Mouse (Mus musculus): ENCODE data around the gene Gm49510. TPM values are rescaled to one million over a fixed set of nuclear protein-coding genes. Genes with fewer than 3 reads are reported as not detected.
"Not testable (repeated sequence)": the region's sequence is repeated elsewhere in the genome, so short reads cannot be mapped to it uniquely, and the experiment has no call there.

The Gm49510 gene
- polyA plus RNA-seq, 1 experiment from 2014 or later: 0.10 TPM

- peak; percentile 97 for DNase-seq (ENCODE audit: low spot score)
- Histone ChIP-seq H3K4me2 (replicated peaks; ENCODE audit: low read depth, low read length) (peak overlapping the region; percentile 78), H3K4me1 (ENCODE audit: insufficient read depth, low read depth, low read length) (peaks cover 21% of the 10 kb centered on the region; the same call in 1 of the 2 replicates), H3K9me3 (ENCODE audit: low read length) (no peaks in the 10 kb centered on the region), H3K9ac (replicated peaks; ENCODE audit: low read depth) (peak overlapping the region; percentile 36), H3K27ac (ENCODE audit: low read length) (peak overlapping the region; percentile 100), H3K36me3 (ENCODE audit: insufficient read depth, low read length) (0 out of 2 replicates have a peak, but pooled peaks cover 4% of the 10 kb centered on the region), H3K4me3 (ENCODE audit: low read depth, low read length) (peak overlapping the region; percentile 79), H3K27me3 (replicated peaks; ENCODE audit: insufficient read depth, low read length) (no peaks in the 10 kb centered on the region)
- TF ChIP-seq CTCF (IDR thresholded peaks at IDR 0.05) (peak; percentile 86), EP300 (IDR thresholded peaks at IDR 0.05) (no peak; the same call in none of the 2 replicates)
- WGBS: 2% methylated on average over 17 of the region's 17 CpGs
- peak; percentile 47 for ATAC-seq
These were observed 23.2 kb upstream of the Gm49510 start for GRCm38 (mm10) chr15:78876258-78876696.

GRCm38 (mm10) chr15:78876991-78877809, 22.3 kb upstream of the Gm49510 start, which contains the start of gene Gga1:
Gga1 (plus strand) TSS chr15:78877190.
- Histone ChIP-seq H3K4me3 (ENCODE audit: low read depth, low read length) (peak within 1 kb of the TSS; percentile 79), H3K4me2 (replicated peaks; ENCODE audit: low read depth, low read length) (peak within 1 kb of the TSS; percentile 78), H3K36me3 (ENCODE audit: insufficient read depth, low read length) (0 out of 2 replicates have a peak, but pooled peaks cover 13% of the 10 kb centered on the region), H3K27me3 (replicated peaks; ENCODE audit: insufficient read depth, low read length) (no peaks in the 10 kb centered on the region), H3K9me3 (ENCODE audit: low read length) (no peaks in the 10 kb centered on the region), H3K9ac (replicated peaks; ENCODE audit: low read depth) (peak within 1 kb of the TSS; percentile 89), H3K27ac (ENCODE audit: low read length) (peak within 1 kb of the TSS; percentile 100), H3K4me1 (ENCODE audit: insufficient read depth, low read depth, low read length) (peaks cover 21% of the 10 kb centered on the region; the same call in 1 of the 2 replicates)
- peak; percentile 97 for DNase-seq (ENCODE audit: low spot score)
- ATAC-seq: peak; percentile 85
- TF ChIP-seq CTCF (IDR thresholded peaks at IDR 0.05): peak; percentile 35
- peak; percentile 65 for TF ChIP-seq EP300 (IDR thresholded peaks at IDR 0.05)
- under 1% methylated on average over 53 of the region's 95 CpGs for WGBS

- Histone ChIP-seq H3K27ac (ENCODE audit: low read length) (peak overlapping the region; percentile 100), H3K4me2 (replicated peaks; ENCODE audit: low read depth, low read length) (peak overlapping the region; percentile 78), H3K4me3 (ENCODE audit: low read depth, low read length) (peak overlapping the region; percentile 79), H3K9ac (replicated peaks; ENCODE audit: low read depth) (peak overlapping the region; percentile 89), H3K9me3 (ENCODE audit: low read length) (no peaks in the 10 kb centered on the region), H3K27me3 (replicated peaks; ENCODE audit: insufficient read depth, low read length) (no peaks in the 10 kb centered on the region), H3K4me1 (ENCODE audit: insufficient read depth, low read depth, low read length) (peaks cover 21% of the 10 kb centered on the region; the same call in 1 of the 2 replicates), H3K36me3 (ENCODE audit: insufficient read depth, low read length) (peaks cover 20% of the 10 kb centered on the region; the same call in 1 of the 2 replicates)
- TF ChIP-seq CTCF (IDR thresholded peaks at IDR 0.05) (no peak; the same call in 1 of the 2 replicates), EP300 (IDR thresholded peaks at IDR 0.05) (no peak)
- no peak for ATAC-seq
- DNase-seq (ENCODE audit: low spot score): peak; percentile 50
- 1% methylated on average over 16 of the region's 17 CpGs for WGBS
These were observed 21.6 kb upstream of the Gm49510 start for GRCm38 (mm10) chr15:78877810-78878390.

- peaks cover 31% of the 10 kb centered on the region; the same call in 1 of the 2 replicates for H3K36me3 ChIP-seq (ENCODE audit: insufficient read depth, low read length)
- H3K4me2 ChIP-seq (replicated peaks; ENCODE audit: low read depth, low read length): 0 out of 2 replicates have a peak overlapping the region, but pooled peaks have one; percentile 6
- H3K4me1 ChIP-seq (ENCODE audit: insufficient read depth, low read depth, low read length): peaks cover 21% of the 10 kb centered on the region; the same call in 1 of the 2 replicates
- peak overlapping the region; percentile 71 for H3K27ac ChIP-seq (ENCODE audit: low read length)
- not testable (repeated sequence) for H3K9me3 ChIP-seq (ENCODE audit: low read length); H3K27me3 ChIP-seq (replicated peaks; ENCODE audit: insufficient read depth, low read length); H3K4me3 ChIP-seq (ENCODE audit: low read depth, low read length); H3K9ac ChIP-seq (replicated peaks; ENCODE audit: low read depth)
- WGBS: 2% methylated on average over 7 of the region's 7 CpGs
- ATAC-seq (peak; percentile 17), DNase-seq (ENCODE audit: low spot score) (peak; percentile 93)
- TF ChIP-seq EP300 (IDR thresholded peaks at IDR 0.05): peak; percentile 30
These were observed 20.5 kb upstream of the Gm49510 start for GRCm38 (mm10) chr15:78878792-78879516.

GRCm38 (mm10) chr15:78880432-78880831, 19.0 kb upstream of the Gm49510 start:
- Histone ChIP-seq H3K36me3 (ENCODE audit: insufficient read depth, low read length) (peaks cover 43% of the 10 kb centered on the region), H3K9ac (replicated peaks; ENCODE audit: low read depth) (no peak overlapping the region), H3K4me1 (ENCODE audit: insufficient read depth, low read depth, low read length) (peaks cover 21% of the 10 kb centered on the region; the same call in 1 of the 2 replicates), H3K4me2 (replicated peaks; ENCODE audit: low read depth, low read length) (no peak overlapping the region), H3K27me3 (replicated peaks; ENCODE audit: insufficient read depth, low read length) (no peaks in the 10 kb centered on the region), H3K4me3 (ENCODE audit: low read depth, low read length) (no peak overlapping the region), H3K9me3 (ENCODE audit: low read length) (no peaks in the 10 kb centered on the region), H3K27ac (ENCODE audit: low read length) (no peak overlapping the region)
- WGBS: 83% methylated on average over 8 of the region's 8 CpGs
- ATAC-seq (no peak), DNase-seq (ENCODE audit: low spot score) (no peak)
- TF ChIP-seq CTCF (IDR thresholded peaks at IDR 0.05) (no peak), EP300 (IDR thresholded peaks at IDR 0.05) (no peak)
